Mouse (Mus musculus) inflammation-experienced regulatory T-cells, adult 6 months (primary cell): Measurements from ENCODE around the gene Gm10134. TPM values are rescaled to one million over a fixed set of nuclear protein-coding genes. Genes with fewer than 3 reads are reported as not detected.
"Not testable (repeated sequence)": the region's sequence is repeated elsewhere in the genome, so short reads cannot be mapped to it uniquely, and the experiment has no call there.

ENCODE experiments used
- ATAC-seq: one replicate; pipeline ENCODE4 v1.8.0; 2017
- polyA plus RNA-seq, 3 experiments: library from polyadenylated mRNA; unstranded; fragments of 100-300 nt; shearing (Covaris generic); gene quantifications; one replicate each; pipeline ENCODE4 v1.2.1; 2017

Gene Gm10134
- not detected for polyA plus RNA-seq

GRCm38 (mm10) chr2:28505795-28506194, at the start of gene Gm10134:
Gene Gm10134 (plus strand): TSS chr2:28506095.
- no peak for ATAC-seq

- no peak for ATAC-seq
Observed at GRCm38 (mm10) chr2:28456616-28457015, 49.3 kb upstream of the Gm10134 start.

GRCm38 (mm10) chr2:28463919-28464318, 42.0 kb upstream of the Gm10134 start:
- no peak for ATAC-seq

- no peak for ATAC-seq
Observed at GRCm38 (mm10) chr2:28464919-28465318, 41.0 kb upstream of the Gm10134 start.

- peak; percentile 89 for ATAC-seq
Observed at GRCm38 (mm10) chr2:28465836-28466518, 39.9 kb upstream of the Gm10134 start, which contains the start of gene 1700007K13Rik. Gene 1700007K13Rik (minus strand): TSS chr2:28466332.

- ATAC-seq: peak; percentile 73
Observed at GRCm38 (mm10) chr2:28467860-28468485, 37.9 kb upstream of the Gm10134 start, which contains the start of gene Mrps2. Gene Mrps2 (plus strand): TSS chr2:28468066.

- ATAC-seq: no peak
Observed at GRCm38 (mm10) chr2:28468486-28469225, 37.2 kb upstream of the Gm10134 start.

GRCm38 (mm10) chr2:28469461-28469860, 36.4 kb upstream of the Gm10134 start:
- no peak for ATAC-seq

GRCm38 (mm10) chr2:28470591-28470990, 35.3 kb upstream of the Gm10134 start:
- ATAC-seq: no peak

GRCm38 (mm10) chr2:28472011-28472410, 33.9 kb upstream of the Gm10134 start:
- not testable (repeated sequence) for ATAC-seq

- ATAC-seq: not testable (repeated sequence)
Observed at GRCm38 (mm10) chr2:28477993-28478392, 27.9 kb upstream of the Gm10134 start.

GRCm38 (mm10) chr2:28479208-28480204, 26.4 kb upstream of the Gm10134 start:
- ATAC-seq: no peak

GRCm38 (mm10) chr2:28483861-28484260, 22.0 kb upstream of the Gm10134 start:
- ATAC-seq: no peak

GRCm38 (mm10) chr2:28494521-28494920, 11.4 kb upstream of the Gm10134 start:
- ATAC-seq: no peak

GRCm38 (mm10) chr2:28495207-28495756, 10.6 kb upstream of the Gm10134 start:
- ATAC-seq: no peak

GRCm38 (mm10) chr2:28495801-28496595, 9.9 kb upstream of the Gm10134 start:
- no peak for ATAC-seq

GRCm38 (mm10) chr2:28496671-28497070, 9.2 kb upstream of the Gm10134 start, which contains the start of gene Gbgt1:
Gene Gbgt1 (plus strand): TSS chr2:28496891.
- no peak for ATAC-seq

- no peak for ATAC-seq
Observed at GRCm38 (mm10) chr2:28497561-28497960, 8.3 kb upstream of the Gm10134 start.

- ATAC-seq: no peak
Observed at GRCm38 (mm10) chr2:28498431-28498830, 7.5 kb upstream of the Gm10134 start.

GRCm38 (mm10) chr2:28502987-28503386, 2.9 kb upstream of the Gm10134 start:
- ATAC-seq: no peak

GRCm38 (mm10) chr2:28504676-28505075, 1.2 kb upstream of the Gm10134 start:
- ATAC-seq: no peak
